Mouse (Mus musculus): ENCODE results near the gene AC141477.1.

- TF ChIP-seq CTCF (IDR thresholded peaks at IDR 0.05; ENCODE audit: low read depth): no peak
- no peak for TF ChIP-seq EP300 (IDR thresholded peaks at IDR 0.05; ENCODE audit: low read depth)
These were observed 22.1 kb upstream of the AC141477.1 start for GRCm38 (mm10) chr10:76462312-76462711.
